In the genomic region with DNA sequence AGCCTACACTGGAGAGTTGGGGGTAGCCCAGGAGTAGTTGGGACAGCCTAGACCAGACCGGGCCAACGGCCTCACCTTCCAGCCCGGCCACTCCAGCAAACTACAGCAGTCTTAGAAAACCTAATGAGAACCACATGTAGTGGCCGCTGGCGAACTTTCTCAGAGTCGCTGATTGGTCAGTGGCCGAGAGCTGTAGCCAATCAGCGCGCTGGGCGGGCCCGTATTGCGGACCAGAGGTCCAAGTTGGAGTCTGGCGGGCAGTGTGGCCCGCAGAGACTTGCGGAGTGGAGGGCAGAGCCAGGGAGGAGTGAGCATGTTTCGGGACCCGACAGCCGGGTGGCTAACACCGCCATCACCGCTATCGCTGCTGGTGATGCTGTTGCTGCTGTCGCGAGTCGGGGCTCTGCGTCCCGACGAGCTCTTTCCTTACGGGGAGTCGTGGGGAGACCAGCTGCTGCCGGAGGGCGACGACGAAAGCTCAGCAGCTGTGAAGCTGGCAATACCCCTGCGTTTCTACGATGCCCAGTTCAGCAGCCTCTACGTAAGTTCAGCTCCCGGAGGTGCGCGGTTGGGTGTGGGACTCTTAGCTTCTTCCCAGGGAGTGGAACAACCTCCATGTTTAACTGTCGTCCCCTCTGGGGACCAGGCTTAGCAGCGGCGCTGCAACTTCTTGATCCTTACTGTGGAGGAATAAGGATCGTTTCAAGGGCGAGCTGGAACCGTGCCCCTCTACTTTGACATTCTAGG, we compare ENCODE assay signal across 8 mouse cellular contexts. TPM values are rescaled to one million over a fixed set of nuclear protein-coding genes. Genes with fewer than 3 reads are reported as not detected.
A peak's percentile ranks its signal among the peaks of the same experiment; 100 is the strongest.
DNase-seq lines count a peak whose midpoint lies in the region; ATAC-seq lines count a peak whose summit lies in the region.

Gene Nid2, plus strand, starts transcription at position 241 of the 747 bp plus-strand sequence.

- H3K4me1 ChIP-seq in hindbrain, embryonic 11.5 days (replicated peaks; ENCODE audit: control insufficient read depth, insufficient read depth, low read length): peaks cover 10% of the 10 kb centered on the region

- no peaks in the 10 kb centered on the region for H3K36me3 ChIP-seq in hindbrain, embryonic 11.5 days (ENCODE audit: control insufficient read depth, insufficient read depth, low read length)

- peak within 1 kb of the TSS; percentile 50; the same call in 1 of the 2 replicates for H3K9ac ChIP-seq in hindbrain, embryonic 11.5 days (ENCODE audit: low read depth, low read length)

- H3K27ac ChIP-seq in hindbrain, embryonic 11.5 days (ENCODE audit: low read depth, low read length): peak within 1 kb of the TSS; percentile 58

- under 1% methylated on average over 45 of the region's 45 CpGs for WGBS in hindbrain, embryonic 11.5 days

- ATAC-seq in hindbrain, embryonic 11.5 days (ENCODE audit: low FRiP score): peak; percentile 97

- H3K4me3 ChIP-seq in hindbrain, embryonic 11.5 days (ENCODE audit: low read depth, low read length): peak within 1 kb of the TSS; percentile 49

- H3K27me3 ChIP-seq in hindbrain, embryonic 11.5 days (ENCODE audit: control insufficient read depth, insufficient read depth, low read length): peaks cover 12% of the 10 kb centered on the region

- H3K9me3 ChIP-seq in hindbrain, embryonic 11.5 days (ENCODE audit: control insufficient read depth, low read length): no peaks in the 10 kb centered on the region

- peak within 1 kb of the TSS; percentile 88 for H3K4me2 ChIP-seq in hindbrain, embryonic 11.5 days (replicated peaks; ENCODE audit: low read depth, low read length)

- peak; percentile 92 for DNase-seq in ES-CJ7 (ENCODE audit: low read depth, low spot score)
- peak; percentile 3 for DNase-seq in cerebellum, adult 9-11 months
- DNase-seq in frontal cortex, postnatal 14 days (ENCODE audit: low spot score in 2 of 2): peak; percentile 40 to 67
- DNase-seq in hindbrain, embryonic 11.5 days (ENCODE audit: low spot score): peak; percentile 92
- DNase-seq in layer of hippocampus, postnatal 10 days (ENCODE audit: low spot score in 2 of 2): peak; percentile 72 to 78
- DNase-seq in lung, postnatal 10 days: peak; percentile 93
- DNase-seq in ovary, postnatal 14 days (ENCODE audit: low spot score): peak; percentile 80
- peak; percentile 21 for DNase-seq in thymus, postnatal 25 days

RNA-seq across cellular contexts. Expression of gene Nid2, which starts in this region (rescaled TPM):
- 32.9 and 34.6 TPM in 2 replicates for polyA plus RNA-seq in hindbrain, embryonic 11.5 days (2014; fragmentation: Nextera tagmentation; extraction: Ambion mirVana)
- total RNA-seq in layer of hippocampus, postnatal 10 days (2021): 10 to 100 TPM; 18.0 to 26.5 TPM

Comparison
In these comparisons a context has a peak if more than half of its experiments do, and no peak if none do; other contexts are left out.
1. Peak in every context shown above with its lines: DNase-seq, ATAC-seq, H3K4me3 ChIP-seq and H3K27ac ChIP-seq.
2. DNase-seq: peak in every context shown above with its lines; median percentile 93 in lung, postnatal 10 days; 92 in ES-CJ7; 92 in hindbrain, embryonic 11.5 days; 80 in ovary, postnatal 14 days; 75 in layer of hippocampus, postnatal 10 days; 54 in frontal cortex, postnatal 14 days; 21 in thymus, postnatal 25 days; 3 in cerebellum, adult 9-11 months.